Mouse (Mus musculus): ENCODE measurements around the gene Rac2.

- no peak for TF ChIP-seq CTCF (IDR thresholded peaks at IDR 0.05; ENCODE audit: low read depth)
- no peak for TF ChIP-seq EP300 (optimal IDR thresholded peaks at IDR 0.05)
Observed at GRCm38 (mm10) chr15:78567608-78568120, 4.9 kb downstream of the Rac2 start.

All from stomach, postnatal 0 days (tissue).